9 mouse cellular contexts compared by ENCODE assay signal in genomic region chr6:136520361-136520760, GRCm38 (mm10). TPM values are rescaled to one million over a fixed set of nuclear protein-coding genes. Genes with fewer than 3 reads are reported as not detected.
DNase-seq lines count a peak whose midpoint lies in the region; ATAC-seq lines count a peak whose summit lies in the region.
"Had no signal": no experiment of that assay in that cellular context is flagged by ENCODE, and none has a peak within 500 bp of the region (broad histone marks: within the 10 kb centered on the region; RNA-seq: fewer than 3 reads in every experiment).

No protein-coding gene starts in this region.

- no peak for DNase-seq in heart, postnatal 14 days
- peak; percentile 25 for DNase-seq in 3T3-L1 (ENCODE audit: low read depth, low spot score)
- DNase-seq in thymus, postnatal 14 days = no peak
- no peak for DNase-seq in retina, embryonic 14.5 days (ENCODE audit: low spot score)
- DNase-seq in layer of hippocampus, postnatal 14 days (ENCODE audit: low spot score in 2 of 2) = no peak
- DNase-seq: right cerebral cortex, postnatal 25 days had no signal

- H3K4me3 ChIP-seq in heart, embryonic 13.5 days = peak overlapping the region; percentile 38
- H3K4me3 ChIP-seq in forebrain, embryonic 12.5 days (replicated peaks) = no peak overlapping the region
- peak overlapping the region; percentile 59 for H3K4me3 ChIP-seq in liver, embryonic 16.5 days (ENCODE audit: low read depth, low read length)

- H3K36me3 ChIP-seq in heart, embryonic 13.5 days = peaks cover 31% of the 10 kb centered on the region
- H3K36me3 ChIP-seq in forebrain, embryonic 12.5 days (replicated peaks) = peaks cover 23% of the 10 kb centered on the region
- H3K36me3 ChIP-seq in liver, embryonic 16.5 days (ENCODE audit: control insufficient read depth, insufficient read depth) = peaks cover 12% of the 10 kb centered on the region

- WGBS in heart, embryonic 13.5 days = 70% methylated on average over 2 of the region's 2 CpGs
- 75% methylated on average over 2 of the region's 2 CpGs for WGBS in forebrain, embryonic 12.5 days
- 49% methylated on average over 2 of the region's 2 CpGs for WGBS in liver, embryonic 16.5 days (ENCODE audit: insufficient replicate concordance)

- no peaks in the 10 kb centered on the region for H3K27me3 ChIP-seq in heart, embryonic 13.5 days (replicated peaks)
- H3K27me3 ChIP-seq in forebrain, embryonic 12.5 days = 0 out of 2 replicates have a peak, but pooled peaks cover 2% of the 10 kb centered on the region
- no peaks in the 10 kb centered on the region for H3K27me3 ChIP-seq in liver, embryonic 16.5 days (ENCODE audit: control insufficient read depth, insufficient read depth, low read depth, low read length)

- intact Hi-C loops in heart, postnatal 14 days (cut with DNase I) = no loop called here

- no peak for ATAC-seq in heart, embryonic 13.5 days (ENCODE audit: extremely low read depth, insufficient number of reproducible peaks, low FRiP score, low TSS enrichment)
- no peak for ATAC-seq in forebrain, embryonic 12.5 days (ENCODE audit: low FRiP score)
- no peak for ATAC-seq in liver, embryonic 16.5 days (ENCODE audit: low read depth)

- no peak overlapping the region for H3K27ac ChIP-seq in heart, embryonic 13.5 days (replicated peaks)
- no peak overlapping the region for H3K27ac ChIP-seq in forebrain, embryonic 12.5 days
- no peak overlapping the region for H3K27ac ChIP-seq in liver, embryonic 16.5 days (ENCODE audit: low read length)

- no peaks in the 10 kb centered on the region for H3K9me3 ChIP-seq in heart, embryonic 13.5 days
- H3K9me3 ChIP-seq in forebrain, embryonic 12.5 days = 0 out of 2 replicates have a peak, but pooled peaks cover 9% of the 10 kb centered on the region
- no peaks in the 10 kb centered on the region for H3K9me3 ChIP-seq in liver, embryonic 16.5 days (replicated peaks; ENCODE audit: control insufficient read depth, low read length)

- peak overlapping the region; percentile 63 for H3K4me2 ChIP-seq in heart, embryonic 13.5 days
- H3K4me2 ChIP-seq in forebrain, embryonic 12.5 days = peak overlapping the region; percentile 35
- peak overlapping the region; percentile 70 for H3K4me2 ChIP-seq in liver, embryonic 16.5 days (ENCODE audit: low read depth, low read length)

- peaks cover 28% of the 10 kb centered on the region for H3K4me1 ChIP-seq in heart, embryonic 13.5 days
- 0 out of 2 replicates have a peak, but pooled peaks cover 3% of the 10 kb centered on the region for H3K4me1 ChIP-seq in forebrain, embryonic 12.5 days
- peaks cover 25% of the 10 kb centered on the region for H3K4me1 ChIP-seq in liver, embryonic 16.5 days (ENCODE audit: control insufficient read depth, low read depth, low read length)

- no peak overlapping the region for H3K9ac ChIP-seq in heart, embryonic 13.5 days
- no peak overlapping the region for H3K9ac ChIP-seq in forebrain, embryonic 12.5 days
- H3K9ac ChIP-seq in liver, embryonic 16.5 days (ENCODE audit: low read depth, low read length) = peak overlapping the region; percentile 62

RNA-seq across cellular contexts. Expression of gene Atf7ip, which starts 14.4 kb away (rescaled TPM):
- polyA plus RNA-seq in heart, embryonic 13.5 days (2015; fragmentation: Nextera tagmentation; extraction: Ambion mirVana) = 31.6 and 33.7 TPM in 2 replicates
- 100 to 1,000 TPM in 1 of 2 experiments, 10 to 100 TPM in 1; 92.6 to 107 TPM for total RNA-seq in heart, postnatal 14 days (2021)
- polyA plus RNA-seq in forebrain, embryonic 12.5 days (2016; fragmentation: Nextera tagmentation; extraction: Ambion mirVana) = 63.2 and 72.4 TPM in 2 replicates
- 15.9 and 18.0 TPM in 2 replicates for polyA plus RNA-seq in liver, embryonic 16.5 days (2015; fragmentation: Nextera tagmentation; extraction: Ambion mirVana)
- 100 to 1,000 TPM; 108 to 121 TPM for total RNA-seq in layer of hippocampus, postnatal 14 days (2021)
